In the genomic region with DNA sequence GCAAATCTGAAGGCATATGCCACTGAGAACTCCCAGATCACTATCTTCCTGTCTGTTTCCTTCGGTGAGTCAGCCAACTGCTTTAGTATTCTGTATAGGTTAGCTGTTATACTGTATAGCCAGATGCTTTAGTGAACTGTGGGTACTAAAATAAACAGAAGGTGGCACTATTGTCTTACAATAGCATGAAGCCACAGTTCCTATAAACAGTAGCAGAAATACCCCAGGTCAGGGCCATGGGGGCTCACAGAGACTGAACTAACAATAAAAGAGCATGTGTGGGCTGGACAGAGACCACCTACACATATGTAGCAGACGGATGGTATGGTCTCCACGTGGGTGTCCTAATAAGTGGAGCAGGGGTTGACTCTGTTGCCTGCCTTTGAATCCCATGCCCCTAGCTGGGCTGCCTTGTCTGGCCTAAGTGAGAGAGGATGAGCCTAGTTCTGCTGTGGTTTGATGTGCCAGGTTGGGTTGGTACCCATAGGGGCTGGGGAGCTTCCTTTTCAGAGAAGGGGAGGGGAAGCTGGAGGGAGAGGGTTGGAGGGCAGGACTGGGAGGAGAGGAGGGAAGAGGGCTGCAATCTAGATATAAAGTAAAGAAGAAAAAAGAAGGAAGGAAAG, we compare ENCODE assay signal across 9 mouse cellular contexts.
DNase-seq lines count a peak whose midpoint lies in the region; ATAC-seq and TF ChIP-seq lines count a peak whose summit lies in the region.
"Had no signal": no experiment of that assay in that cellular context is flagged by ENCODE, and none has a peak within 500 bp of the region (broad histone marks: within the 10 kb centered on the region; RNA-seq: fewer than 3 reads in every experiment).

No protein-coding gene starts in this region.

- no peaks in the 10 kb centered on the region for H3K9me3 ChIP-seq in forebrain, embryonic 13.5 days (replicated peaks)
- H3K9me3 ChIP-seq in kidney, embryonic 15.5 days (replicated peaks): no peaks in the 10 kb centered on the region
- H3K9me3 ChIP-seq: limb, embryonic 15.5 days had no signal

- no peak overlapping the region for H3K4me3 ChIP-seq in kidney, adult 2 months (ENCODE audit: insufficient read depth, low read depth, low read length)
- H3K4me3 ChIP-seq in forebrain, embryonic 13.5 days: no peak overlapping the region
- H3K4me3 ChIP-seq in kidney, embryonic 15.5 days (replicated peaks): no peak overlapping the region
- H3K4me3 ChIP-seq: limb, embryonic 15.5 days had no signal

- H3K36me3 ChIP-seq in kidney, adult 2 months (ENCODE audit: control insufficient read depth, insufficient read depth, low read length): no peaks in the 10 kb centered on the region
- H3K36me3 ChIP-seq in forebrain, embryonic 13.5 days (ENCODE audit: poor library complexity, severe bottlenecking): no peaks in the 10 kb centered on the region
- no peaks in the 10 kb centered on the region for H3K36me3 ChIP-seq in kidney, embryonic 15.5 days
- H3K36me3 ChIP-seq: limb, embryonic 15.5 days had no signal

- no peak for TF ChIP-seq POLR2A in kidney, adult 2 months (IDR thresholded peaks at IDR 0.05; ENCODE audit: low read depth, low read length)

- no peaks in the 10 kb centered on the region for H3K27me3 ChIP-seq in kidney, adult 2 months (replicated peaks; ENCODE audit: control insufficient read depth, insufficient read depth, low read length)
- H3K27me3 ChIP-seq in forebrain, embryonic 13.5 days: no peaks in the 10 kb centered on the region
- no peaks in the 10 kb centered on the region for H3K27me3 ChIP-seq in kidney, embryonic 15.5 days
- H3K27me3 ChIP-seq: limb, embryonic 15.5 days had no signal

- H3K27ac ChIP-seq in kidney, adult 2 months (ENCODE audit: insufficient read depth, low read depth, low read length): no peak overlapping the region
- H3K27ac ChIP-seq in forebrain, embryonic 13.5 days: no peak overlapping the region
- H3K27ac ChIP-seq in kidney, embryonic 15.5 days: no peak overlapping the region
- H3K27ac ChIP-seq: limb, embryonic 15.5 days had no signal

- H3K4me1 ChIP-seq in kidney, adult 2 months (ENCODE audit: control insufficient read depth, insufficient read depth, low read length): no peaks in the 10 kb centered on the region
- no peaks in the 10 kb centered on the region for H3K4me1 ChIP-seq in forebrain, embryonic 13.5 days
- no peaks in the 10 kb centered on the region for H3K4me1 ChIP-seq in kidney, embryonic 15.5 days
- H3K4me1 ChIP-seq: limb, embryonic 15.5 days had no signal

- 0 out of 2 replicates have a peak, but pooled peaks have one; percentile 9 for TF ChIP-seq CTCF in kidney, adult 2 months (conservative IDR thresholded peaks at IDR 0.05; ENCODE audit: insufficient read depth, insufficient read length, low read depth, low read length)

- WGBS in kidney, adult 2 months: 17% methylated on average over 3 of the region's 3 CpGs
- 20% methylated on average over 3 of the region's 3 CpGs for WGBS in forebrain, embryonic 13.5 days
- 6% methylated on average over 3 of the region's 3 CpGs for WGBS in kidney, embryonic 15.5 days

- DNase-seq in kidney, adult 2 months: peak; percentile 35
- no peak for DNase-seq in kidney, adult 11 months
- DNase-seq in c-Kit-positive CD71-positive TER-119-negative erythroid progenitor cells, embryonic 14.5 days (ENCODE audit: low read depth): peak; percentile 10
- DNase-seq in thymus, postnatal 14 days: peak; percentile 25
- DNase-seq in gastrocnemius, postnatal 10 days: no peak

- H3K9ac ChIP-seq in forebrain, embryonic 13.5 days: no peak overlapping the region
- H3K9ac ChIP-seq in kidney, embryonic 15.5 days: no peak overlapping the region
- H3K9ac ChIP-seq: limb, embryonic 15.5 days had no signal

- H3K4me2 ChIP-seq in forebrain, embryonic 13.5 days: no peak overlapping the region
- no peak overlapping the region for H3K4me2 ChIP-seq in kidney, embryonic 15.5 days
- H3K4me2 ChIP-seq: limb, embryonic 15.5 days had no signal

- peak; percentile 84 for ATAC-seq in forebrain, embryonic 13.5 days
- peak; percentile 82 for ATAC-seq in kidney, embryonic 15.5 days (replicated peaks; ENCODE audit: low FRiP score)
- ATAC-seq in megakaryocyte progenitor cell, adult 5-6 weeks (replicated peaks; ENCODE audit: poor library complexity): peak; percentile 94

Comparison
In these comparisons a context has a peak if more than half of its experiments do, and no peak if none do; other contexts are left out.
1. DNase-seq: peak in kidney, adult 2 months (single experiment), c-Kit-positive CD71-positive TER-119-negative erythroid progenitor cells, embryonic 14.5 days (single experiment) and thymus, postnatal 14 days (single experiment); none in kidney, adult 11 months (single experiment) and gastrocnemius, postnatal 10 days (single experiment).
2. Peak in every context shown above with its lines, with median percentiles within 50 percentile points of each other: ATAC-seq.